Mouse (Mus musculus) spleen, adult 2 months (tissue): ENCODE results near the gene Smtnl2.

Experiments
- CTCF ChIP-seq: fragments of 200-500 bp; IDR thresholded peaks from 2 replicates; pipeline ENCODE4 v1.5.1; 2011; ENCODE audit warnings: mild to moderate bottlenecking, inconsistent platforms; ENCODE audit not compliant: insufficient read depth, insufficient read length, insufficient replicate concordance; ENCODE audit errors: extremely low read depth
- POLR2A ChIP-seq: fragments of 200-500 bp; IDR thresholded peaks from 2 replicates; pipeline ENCODE4 v1.6.1; 2011; ENCODE audit warnings: low read depth, low read length, inconsistent platforms

DNA sequence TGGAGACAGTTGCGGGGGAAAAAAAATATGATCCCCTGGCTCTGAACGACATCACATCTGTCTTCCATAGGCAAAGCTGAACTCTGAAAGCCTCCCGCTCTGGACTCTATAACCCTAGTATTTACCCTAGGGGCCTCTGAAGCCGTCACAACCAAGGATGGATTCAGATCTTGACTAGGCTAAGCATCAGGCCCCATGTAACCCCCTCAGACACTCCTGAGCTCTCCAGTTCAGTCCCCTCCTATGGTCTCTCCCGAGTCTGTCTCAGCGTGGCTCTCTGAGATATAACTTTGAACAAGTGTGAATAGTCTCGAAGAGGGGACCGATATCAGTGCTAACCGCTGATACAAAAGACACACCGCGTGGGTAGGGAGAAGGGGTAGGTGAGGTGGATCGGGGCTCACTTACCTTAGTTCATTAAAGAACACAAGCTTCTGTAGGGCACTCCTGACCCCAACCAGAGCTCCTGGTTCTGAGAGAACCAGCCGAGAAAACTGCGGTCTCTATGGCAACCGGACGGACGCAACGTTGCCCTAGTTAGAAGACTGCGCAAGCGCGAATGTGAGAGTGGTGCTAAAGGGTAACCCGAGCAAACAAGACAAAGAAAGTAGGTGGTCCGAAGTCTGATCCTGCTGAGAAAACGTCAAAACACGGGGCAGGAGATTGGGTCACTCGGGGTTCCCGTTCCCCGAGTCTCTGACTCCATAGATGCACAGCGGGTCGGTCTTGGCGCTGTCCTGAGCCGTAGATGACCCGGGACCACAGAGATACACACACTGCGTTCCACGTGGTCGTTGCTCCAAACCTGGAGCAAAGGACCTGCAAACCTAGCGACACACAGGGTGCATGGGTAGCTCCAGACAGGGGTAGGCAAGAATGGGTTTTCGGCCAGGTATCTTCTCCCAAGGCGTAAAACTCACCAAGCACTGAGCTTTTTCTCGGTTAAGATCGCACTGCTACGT lies 49.8 kb downstream of the Smtnl2 start:
- TF ChIP-seq CTCF = no peak
- no peak for TF ChIP-seq POLR2A
